Mouse (Mus musculus): ENCODE measurements around the gene Ifi44.

- TF ChIP-seq CTCF (IDR thresholded peaks at IDR 0.05) (no peak), EP300 (IDR thresholded peaks at IDR 0.05) (no peak)
Observed at GRCm38 (mm10) chr3:151746058-151746457, 3.7 kb downstream of the Ifi44 start.
